Mouse (Mus musculus) cerebellum, adult 2 months (tissue): ENCODE measurements around the gene Dlx2.

Experiments used
- CTCF ChIP-seq: fragments of 200-500 bp; IDR thresholded peaks from 2 replicates; pipeline ENCODE4 v1.5.1; 2011; ENCODE audit warnings: low read depth, mild to moderate bottlenecking, control low read depth, low read length, moderate library complexity, borderline replicate concordance; ENCODE audit not compliant: insufficient read depth
- POLR2A ChIP-seq: fragments of 200-500 bp; IDR thresholded peaks from 2 replicates; pipeline ENCODE4 v1.6.1; 2011; ENCODE audit warnings: low read length, control low read depth, borderline replicate concordance; ENCODE audit not compliant: insufficient read depth

DNA sequence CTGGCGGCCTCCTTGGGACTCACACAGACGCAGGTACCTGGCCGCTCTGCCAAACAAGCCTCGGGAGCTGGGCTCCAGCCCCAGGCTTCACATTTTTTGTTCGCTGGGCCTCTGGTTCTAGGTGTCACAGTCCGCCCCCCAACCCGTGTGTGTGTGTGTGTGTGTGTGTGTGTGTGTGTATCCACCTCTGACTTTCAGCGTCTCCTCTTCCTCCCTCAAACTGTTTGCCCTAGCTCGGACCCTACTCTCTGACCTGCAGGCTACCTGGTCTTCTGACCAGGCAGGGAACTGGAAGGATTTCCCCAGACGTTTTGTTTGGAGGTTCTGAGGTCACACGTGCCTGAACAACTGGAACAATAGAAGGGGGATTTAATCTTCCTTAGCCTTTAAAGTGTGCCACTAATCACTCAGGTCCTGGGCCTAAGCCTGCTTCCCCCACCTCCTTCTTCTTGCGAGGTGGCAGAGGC is 15.4 kb downstream of the Dlx2 start:
- no peak for TF ChIP-seq POLR2A
- TF ChIP-seq CTCF = no peak
